Mouse (Mus musculus) spleen, postnatal 14 days (tissue): ENCODE data around the gene Sf3b1.
"Not testable (repeated sequence)": the region's sequence is repeated elsewhere in the genome, so short reads cannot be mapped to it uniquely, and the experiment has no call there.

Source experiments
- DNase-seq, 2 experiments: peaks; one replicate each; pipeline ENCODE4 v3.0.0; 2021 to 2022; ENCODE audit warnings: low spot score in 2 of 2

The Sf3b1 gene

GRCm38 (mm10) chr1:54956995-54957394 lies 70.3 kb downstream of the Sf3b1 start:
- DNase-seq = not testable (repeated sequence)

- DNase-seq = no peak
Measured at GRCm38 (mm10) chr1:54954856-54955255, 72.4 kb downstream of the Sf3b1 start.

- DNase-seq = no peak
Measured at GRCm38 (mm10) chr1:54944648-54945047, 82.6 kb downstream of the Sf3b1 start.

GRCm38 (mm10) chr1:54935466-54935865 lies 91.8 kb downstream of the Sf3b1 start:
- DNase-seq = no peak
